Mouse (Mus musculus) hindbrain, embryonic 12.5 days (tissue): Measurements from ENCODE around the gene Cul5. TPM values are rescaled to one million over a fixed set of nuclear protein-coding genes. Genes with fewer than 3 reads are reported as not detected.

Source experiments
- ATAC-seq: fragments of 200-750 bp; cut with Nextera tagmentation; 2 replicates; pipeline ENCODE4 v1.8.0; 2017; ENCODE audit warnings: moderate TSS enrichment; ENCODE audit not compliant: low FRiP score
- H3K27ac ChIP-seq: fragments of 300-500 bp; sonication (generic); 2 replicates; pipeline ENCODE4 v1.5.1; 2016; ENCODE audit warnings: mild to moderate bottlenecking
- H3K27me3 ChIP-seq: fragments of 300-500 bp; sonication (generic); 2 replicates; pipeline ENCODE4 v1.6.1; 2016; ENCODE audit warnings: mild to moderate bottlenecking
- H3K36me3 ChIP-seq: fragments of 300-500 bp; sonication (generic); 2 replicates; pipeline ENCODE4 v1.6.1; 2016; ENCODE audit warnings: mild to moderate bottlenecking
- H3K4me1 ChIP-seq: fragments of 300-500 bp; sonication (generic); 2 replicates; pipeline ENCODE4 v1.6.1; 2016
- H3K4me2 ChIP-seq: fragments of 300-500 bp; sonication (generic); replicated peaks from 2 replicates; pipeline ENCODE4 v1.6.1; 2016; ENCODE audit warnings: mild to moderate bottlenecking
- H3K4me3 ChIP-seq: fragments of 300-500 bp; sonication (generic); 2 replicates; pipeline ENCODE4 v1.5.1; 2016; ENCODE audit warnings: mild to moderate bottlenecking
- H3K9ac ChIP-seq: fragments of 300-500 bp; sonication (generic); 2 replicates; pipeline ENCODE4 v1.6.1; 2016; ENCODE audit warnings: mild to moderate bottlenecking, moderate library complexity
- H3K9me3 ChIP-seq: fragments of 300-500 bp; sonication (generic); replicated peaks from 2 replicates; pipeline ENCODE4 v1.6.1; 2016; ENCODE audit warnings: mild to moderate bottlenecking
- WGBS: fragments of 180-500 bp; shearing (Covaris S2); methylation state at CpG from one replicate; pipeline ENCODE4 v1.1.7; 2016; 5-methylcytosine and 5-hydroxymethylcytosine counted together
- polyA plus RNA-seq: library from polyadenylated mRNA; unstranded; fragments of >200 nt; fragmentation: Nextera tagmentation; extraction: Ambion mirVana; gene quantifications from 2 replicates; pipeline ENCODE4 v1.2.1, GENCODE M21; 2016

The Cul5 gene
- polyA plus RNA-seq, 1 experiment from 2014 or later, result 49.1 TPM

DNA sequence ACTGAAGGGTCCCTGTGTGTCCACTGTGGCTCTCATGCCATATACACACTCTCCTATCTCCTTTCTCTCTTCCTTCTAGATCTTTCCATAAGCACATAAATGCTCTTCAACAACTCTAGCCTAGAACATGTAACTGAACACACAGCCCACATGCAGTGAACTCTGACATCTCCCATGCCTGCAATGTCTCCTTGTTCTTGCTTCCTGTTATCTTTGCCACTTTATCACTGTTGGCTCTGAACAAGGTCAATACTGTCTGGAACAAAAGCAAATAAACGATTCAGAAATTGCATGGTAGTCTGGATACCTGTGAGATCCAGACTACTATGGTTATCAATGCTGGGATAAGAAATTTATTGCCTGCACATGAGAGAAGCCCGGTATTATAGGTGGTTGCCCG lies 66.0 kb downstream of the Cul5 start:
- Histone ChIP-seq H3K9ac (no peak overlapping the region), H3K4me3 (no peak overlapping the region), H3K27me3 (no peaks in the 10 kb centered on the region), H3K27ac (no peak overlapping the region), H3K4me2 (no peak overlapping the region), H3K9me3 (no peaks in the 10 kb centered on the region), H3K4me1 (no peaks in the 10 kb centered on the region), H3K36me3 (no peaks in the 10 kb centered on the region)
- 85% methylated on average over 3 of the region's 3 CpGs for WGBS
- ATAC-seq, result no peak

DNA sequence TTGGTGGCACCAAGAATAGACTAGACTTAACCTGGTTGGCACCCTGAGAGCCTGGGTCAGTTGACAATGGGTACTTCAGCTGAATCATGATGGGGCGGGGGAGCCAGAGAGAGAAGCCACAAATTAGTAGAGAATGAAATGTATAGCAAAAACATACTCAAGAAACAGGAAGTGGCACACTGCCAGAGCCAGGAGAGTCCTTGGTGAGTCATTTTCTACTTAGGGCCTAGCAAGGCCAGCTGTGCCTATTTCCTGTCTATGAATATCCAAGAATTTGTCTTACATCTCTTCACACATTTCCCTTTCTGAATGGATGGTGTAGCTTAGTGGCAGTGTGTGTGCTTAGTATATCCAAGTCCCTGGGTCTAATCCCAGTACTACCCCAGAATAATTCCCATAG lies 66.4 kb downstream of the Cul5 start:
- ATAC-seq, result no peak
- 86% methylated on average over 1 of the region's 1 CpGs for WGBS
- H3K27me3 ChIP-seq, result no peaks in the 10 kb centered on the region

DNA sequence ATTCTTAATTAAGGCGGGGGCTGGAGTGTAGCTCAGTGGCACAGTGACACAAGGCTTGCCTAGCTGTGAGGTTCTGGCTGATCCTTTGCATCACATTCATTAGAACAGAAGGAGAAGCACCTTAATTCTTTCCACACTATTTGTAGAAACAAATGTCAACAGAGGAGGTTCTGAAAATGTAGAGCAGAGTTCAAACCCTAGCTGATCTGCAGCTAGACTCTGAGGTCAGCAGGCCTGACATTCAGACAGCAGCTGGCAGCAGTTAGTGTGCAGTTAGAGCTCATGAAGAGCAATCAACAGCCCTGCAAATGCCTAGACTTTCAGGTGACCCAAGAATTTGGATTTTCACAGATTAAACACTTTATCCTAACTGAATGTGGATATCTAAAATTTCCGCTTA lies 68.3 kb downstream of the Cul5 start:
- Histone ChIP-seq H3K9ac (no peak overlapping the region), H3K4me2 (no peak overlapping the region), H3K36me3 (no peaks in the 10 kb centered on the region), H3K4me3 (no peak overlapping the region), H3K27ac (no peak overlapping the region), H3K27me3 (no peaks in the 10 kb centered on the region), H3K9me3 (no peaks in the 10 kb centered on the region), H3K4me1 (no peaks in the 10 kb centered on the region)
- WGBS, result 93% methylated on average over 2 of the region's 2 CpGs
- no peak for ATAC-seq

More for the DNA sequence above, 66.4 kb downstream of the Cul5 start:
- Histone ChIP-seq H3K27ac (no peak overlapping the region), H3K9ac (no peak overlapping the region), H3K4me3 (no peak overlapping the region), H3K4me1 (no peaks in the 10 kb centered on the region), H3K36me3 (no peaks in the 10 kb centered on the region), H3K9me3 (no peaks in the 10 kb centered on the region), H3K4me2 (no peak overlapping the region)

DNA sequence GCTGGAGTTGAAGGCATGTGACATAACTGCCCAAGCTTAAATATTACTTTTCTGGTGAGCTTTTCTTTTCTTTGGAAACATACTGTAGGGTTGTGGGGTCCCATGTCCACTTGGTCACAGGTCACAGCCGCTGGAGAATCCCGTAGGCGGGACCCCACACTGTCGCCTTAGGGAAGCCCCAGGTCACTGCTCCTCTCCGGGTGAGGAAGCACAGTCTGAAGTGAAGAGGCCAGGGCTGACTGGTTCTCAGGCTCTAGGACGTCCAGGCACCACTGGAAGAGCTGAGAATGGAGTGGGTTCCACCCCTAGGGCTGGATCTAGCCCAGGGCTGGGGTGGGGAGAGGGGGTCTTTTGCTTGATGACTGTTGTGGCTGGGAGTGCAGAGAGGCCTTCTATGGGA lies 71.2 kb downstream of the Cul5 start:
- Histone ChIP-seq H3K27me3 (no peaks in the 10 kb centered on the region), H3K9me3 (no peaks in the 10 kb centered on the region), H3K9ac (no peak overlapping the region), H3K4me1 (no peaks in the 10 kb centered on the region), H3K36me3 (peaks cover 8% of the 10 kb centered on the region; the same call in 1 of the 2 replicates), H3K27ac (no peak overlapping the region), H3K4me2 (no peak overlapping the region), H3K4me3 (no peak overlapping the region)
- 70% methylated on average over 6 of the region's 6 CpGs for WGBS
- ATAC-seq, result no peak

DNA sequence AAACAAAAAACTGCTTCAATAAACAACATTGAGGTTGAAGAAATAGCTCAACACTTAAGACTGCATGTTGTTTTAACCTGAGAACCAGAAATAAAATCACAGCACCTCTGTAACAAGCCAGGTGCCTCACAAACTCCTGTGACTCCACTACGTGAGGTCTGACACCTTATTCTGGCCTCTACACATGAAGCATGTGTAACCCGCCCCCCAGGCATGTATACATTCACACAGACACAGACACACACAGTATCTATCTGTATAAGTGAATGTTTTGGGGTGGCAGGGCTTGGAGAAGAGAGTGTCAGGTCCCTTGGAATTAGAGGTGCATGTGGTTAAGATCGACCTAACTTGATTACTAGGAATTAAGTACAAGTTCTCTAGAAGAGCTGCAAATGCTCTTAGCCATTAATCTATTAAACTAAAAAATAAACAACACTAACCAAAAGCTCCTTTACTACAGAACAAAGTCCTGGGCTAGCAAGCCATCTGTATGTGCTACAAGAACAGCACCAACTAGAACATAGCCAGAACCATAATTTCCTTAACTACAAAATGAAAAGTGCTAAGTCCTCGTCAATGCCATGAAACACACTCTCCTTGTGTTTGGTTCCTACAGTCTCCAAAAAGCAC lies 72.7 kb downstream of the Cul5 start:
- Histone ChIP-seq H3K9me3 (no peaks in the 10 kb centered on the region), H3K27ac (no peak overlapping the region), H3K4me1 (no peaks in the 10 kb centered on the region), H3K9ac (no peak overlapping the region), H3K27me3 (no peaks in the 10 kb centered on the region), H3K36me3 (peaks cover 15% of the 10 kb centered on the region; the same call in 1 of the 2 replicates), H3K4me2 (no peak overlapping the region), H3K4me3 (no peak overlapping the region)
- WGBS, result 94% methylated on average over 4 of the region's 4 CpGs
- no peak for ATAC-seq

DNA sequence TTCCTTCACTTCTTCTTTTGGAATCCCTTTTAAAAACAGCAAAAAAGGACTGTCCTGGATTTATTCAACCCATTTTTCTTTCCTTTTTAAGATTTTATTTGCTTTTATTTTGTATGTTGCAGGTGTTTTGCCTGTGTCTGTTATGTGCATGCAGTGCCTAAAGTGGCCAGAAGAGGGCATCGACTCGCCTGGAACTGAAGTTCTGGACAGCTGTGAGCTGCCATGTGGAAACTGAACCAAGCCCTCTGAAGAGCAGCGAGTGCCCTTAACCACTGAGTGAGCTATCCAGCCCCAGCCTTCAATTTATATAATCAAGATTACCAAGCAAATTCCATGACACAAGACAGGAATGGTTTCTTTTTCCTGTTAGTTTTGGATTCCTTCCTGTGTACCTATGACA lies 75.0 kb downstream of the Cul5 start:
- Histone ChIP-seq H3K9ac (no peak overlapping the region), H3K4me3 (no peak overlapping the region), H3K9me3 (no peaks in the 10 kb centered on the region), H3K27me3 (no peaks in the 10 kb centered on the region), H3K4me2 (no peak overlapping the region), H3K4me1 (no peaks in the 10 kb centered on the region), H3K36me3 (peaks cover 18% of the 10 kb centered on the region; the same call in 1 of the 2 replicates), H3K27ac (no peak overlapping the region)
- 10% methylated on average over 3 of the region's 3 CpGs for WGBS
- ATAC-seq, result no peak

DNA sequence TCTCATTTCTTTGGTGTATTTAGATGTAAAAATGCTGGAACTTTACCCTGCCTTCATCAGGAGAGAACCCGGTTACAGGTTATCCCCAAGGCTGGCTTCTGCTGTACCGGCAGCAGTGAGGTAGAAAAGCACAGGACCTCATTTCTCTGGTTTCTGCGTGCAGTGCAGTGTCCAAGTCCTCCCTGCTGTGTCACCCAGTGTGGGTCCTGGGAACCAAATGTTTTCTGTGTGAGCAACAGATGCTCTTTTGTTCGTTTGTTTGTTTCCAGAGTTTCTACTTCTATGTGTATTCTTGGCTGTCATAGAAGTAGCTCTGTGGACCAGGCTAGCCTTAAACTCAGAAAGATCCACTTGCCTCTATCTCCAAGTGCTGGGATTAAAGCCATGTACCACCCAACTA lies 87.9 kb downstream of the Cul5 start:
- no peak overlapping the region for H3K9ac ChIP-seq
- H3K27ac ChIP-seq, result no peak overlapping the region
- no peak overlapping the region for H3K4me3 ChIP-seq
- no peaks in the 10 kb centered on the region for H3K9me3 ChIP-seq
- H3K4me2 ChIP-seq, result no peak overlapping the region
- peaks cover 71% of the 10 kb centered on the region for H3K36me3 ChIP-seq
- no peaks in the 10 kb centered on the region for H3K27me3 ChIP-seq
- 84% methylated on average over 4 of the region's 4 CpGs for WGBS
- no peak for ATAC-seq
- no peaks in the 10 kb centered on the region for H3K4me1 ChIP-seq

DNA sequence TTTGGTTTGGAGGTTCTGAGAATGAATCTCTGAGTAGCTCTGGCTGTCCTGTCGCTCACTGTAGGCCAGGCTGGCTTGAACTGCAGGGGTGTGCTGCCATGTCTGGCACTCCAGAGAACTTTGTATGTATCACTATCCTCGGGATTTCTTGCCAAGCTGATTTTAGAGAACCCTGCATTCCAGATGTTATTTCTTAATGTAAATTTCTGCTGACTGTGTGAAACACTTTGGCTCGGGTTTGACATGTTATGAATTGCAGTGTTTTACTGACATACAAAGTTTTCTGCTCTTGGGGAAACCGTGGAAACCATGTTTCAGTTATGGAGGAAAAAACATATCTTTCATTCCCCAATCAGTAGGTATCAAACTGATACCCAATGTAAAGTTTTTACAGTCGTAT lies 94.1 kb downstream of the Cul5 start:
- no peak for ATAC-seq
- Histone ChIP-seq H3K27ac (no peak overlapping the region), H3K9ac (no peak overlapping the region), H3K36me3 (peaks cover 47% of the 10 kb centered on the region), H3K27me3 (no peaks in the 10 kb centered on the region), H3K4me1 (no peaks in the 10 kb centered on the region), H3K9me3 (no peaks in the 10 kb centered on the region), H3K4me2 (no peak overlapping the region), H3K4me3 (no peak overlapping the region)
- 88% methylated on average over 5 of the region's 5 CpGs for WGBS

DNA sequence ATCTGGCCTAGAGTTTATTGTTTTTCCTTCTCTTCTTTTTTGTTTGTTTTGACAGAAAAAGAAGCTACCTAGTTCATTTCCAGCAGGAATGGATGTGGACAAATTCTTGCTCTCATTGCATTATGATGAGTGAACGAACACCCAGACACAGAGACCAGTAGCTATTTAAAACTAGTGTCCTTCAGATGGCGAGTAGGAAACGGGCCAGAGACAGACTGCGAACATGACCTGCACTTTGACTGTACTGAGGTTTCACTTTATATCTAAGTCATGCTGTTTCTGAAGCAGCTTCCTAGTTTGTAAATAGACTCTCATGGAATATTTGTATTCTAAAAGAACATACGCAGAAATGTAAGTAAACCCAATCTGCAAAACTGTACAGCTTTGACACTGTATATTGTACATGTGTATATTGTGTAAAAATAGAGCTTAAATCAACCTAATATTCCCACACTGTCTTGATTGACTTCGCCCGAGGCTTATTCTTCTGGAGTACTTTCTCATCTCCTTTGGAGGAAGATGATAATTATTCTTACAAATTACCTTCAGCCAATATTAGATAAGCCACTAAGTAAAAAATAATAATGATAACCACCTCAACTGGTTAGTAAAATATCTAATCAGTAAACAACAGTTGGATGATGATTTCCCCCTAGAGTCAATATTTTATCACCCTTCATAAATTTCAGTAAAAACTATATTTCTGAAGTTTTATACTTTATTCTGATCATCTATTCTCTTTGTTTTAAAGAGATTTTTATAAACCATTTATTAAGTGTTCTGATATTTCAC lies 97.1 kb downstream of the Cul5 start:
- H3K4me3 ChIP-seq, result no peak overlapping the region
- no peak for ATAC-seq
- no peak overlapping the region for H3K4me2 ChIP-seq
- no peak overlapping the region for H3K9ac ChIP-seq
- no peak overlapping the region for H3K27ac ChIP-seq
- H3K4me1 ChIP-seq, result no peaks in the 10 kb centered on the region
- H3K36me3 ChIP-seq, result peaks cover 47% of the 10 kb centered on the region
- H3K9me3 ChIP-seq, result no peaks in the 10 kb centered on the region
- H3K27me3 ChIP-seq, result no peaks in the 10 kb centered on the region
- 94% methylated on average over 7 of the region's 7 CpGs for WGBS

DNA sequence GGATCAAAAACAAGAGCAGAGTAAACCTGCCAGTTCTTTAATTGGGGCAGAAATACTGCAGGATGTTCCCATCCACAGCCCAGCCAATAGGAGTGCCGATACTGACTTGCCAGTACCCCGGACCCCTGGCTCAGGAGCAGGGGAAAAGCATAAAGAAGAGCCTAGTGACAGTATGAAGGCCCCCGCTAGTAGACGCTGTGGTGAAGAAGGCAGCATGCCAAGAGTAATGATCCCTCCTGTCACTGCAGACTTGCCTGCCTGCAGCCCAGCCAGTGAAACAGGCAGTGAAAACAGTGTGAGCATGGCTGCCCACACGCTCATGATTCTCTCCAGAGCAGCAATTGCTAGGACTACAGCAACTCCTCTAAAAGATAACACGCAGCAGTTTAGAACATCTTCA lies 99.2 kb downstream of the Cul5 start:
- Histone ChIP-seq H3K4me1 (no peaks in the 10 kb centered on the region), H3K27ac (no peak overlapping the region), H3K9ac (no peak overlapping the region), H3K4me3 (no peak overlapping the region), H3K36me3 (peaks cover 53% of the 10 kb centered on the region), H3K27me3 (no peaks in the 10 kb centered on the region), H3K4me2 (no peak overlapping the region), H3K9me3 (no peaks in the 10 kb centered on the region)
- no peak for ATAC-seq
- WGBS, result 94% methylated on average over 6 of the region's 6 CpGs

Other genes with a start within 250 kb of the Cul5 start
- 13.8 and 15.7 TPM in 2 replicates for gene Atm, start 133.3 kb downstream of the Cul5 start, polyA plus RNA-seq
- gene Npat, start 133.0 kb downstream of the Cul5 start, polyA plus RNA-seq, result 16.2 and 20.5 TPM in 2 replicates
- 82.6 and 103 TPM in 2 replicates for gene Acat1, start 59.6 kb downstream of the Cul5 start, polyA plus RNA-seq
- gene Rab39, start 36.2 kb upstream of the Cul5 start, polyA plus RNA-seq, result 3.1 and 3.2 TPM in 2 replicates
- 3.0 and 3.7 TPM in 2 replicates for gene Slc35f2, start 101.5 kb upstream of the Cul5 start, polyA plus RNA-seq
- gene Sln, start 180.2 kb upstream of the Cul5 start, polyA plus RNA-seq, result 1.3 and 6.3 TPM in 2 replicates